Mouse (Mus musculus): ENCODE data around the gene Tdrd3. TPM values are rescaled to one million over a fixed set of nuclear protein-coding genes. Genes with fewer than 3 reads are reported as not detected.

Tdrd3 gene
- polyA plus RNA-seq, 1 experiment from 2014 or later = 21.8 TPM

DNA sequence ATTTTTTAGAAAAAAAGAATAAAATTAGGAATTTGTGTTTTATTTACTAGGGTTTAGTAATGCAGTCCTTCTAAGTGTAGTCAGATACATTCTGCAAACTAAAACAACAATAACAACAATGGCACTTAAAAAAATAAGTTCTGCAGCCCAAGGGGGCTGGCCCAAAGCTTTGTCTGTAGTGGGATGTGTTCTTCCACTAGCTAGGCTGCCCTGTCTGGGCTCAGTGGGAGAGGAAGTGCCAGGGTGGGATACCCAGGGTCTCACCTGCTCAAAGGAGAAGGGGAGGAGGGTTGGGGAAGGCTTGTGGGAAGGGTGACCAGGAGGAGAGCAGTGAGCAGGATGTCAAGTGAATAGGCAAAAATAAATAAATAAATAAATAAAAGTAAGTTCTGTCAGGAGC is 48.2 kb downstream of the Tdrd3 start:
- H3K27me3 ChIP-seq (ENCODE audit: insufficient read depth, poor library complexity, severe bottlenecking) = no peaks in the 10 kb centered on the region
- peaks cover 4% of the 10 kb centered on the region; the same call in 1 of the 2 replicates for H3K4me1 ChIP-seq
- H3K27ac ChIP-seq = no peak overlapping the region
- H3K9me3 ChIP-seq = no peaks in the 10 kb centered on the region
- DNase-seq (ENCODE audit: low spot score) = no peak
- H3K36me3 ChIP-seq = 0 out of 2 replicates have a peak, but pooled peaks cover 2% of the 10 kb centered on the region
- H3K4me3 ChIP-seq = no peak overlapping the region

GRCm38 (mm10) chr14:87467586-87467985 is 51.1 kb downstream of the Tdrd3 start:
- no peak for DNase-seq (ENCODE audit: low spot score)
- Histone ChIP-seq H3K9me3 (no peaks in the 10 kb centered on the region), H3K27ac (no peak overlapping the region), H3K4me3 (no peak overlapping the region), H3K27me3 (ENCODE audit: insufficient read depth, poor library complexity, severe bottlenecking) (no peaks in the 10 kb centered on the region), H3K4me1 (peaks cover 4% of the 10 kb centered on the region; the same call in 1 of the 2 replicates), H3K36me3 (peaks cover 5% of the 10 kb centered on the region; the same call in 1 of the 2 replicates)
- WGBS = 88% methylated on average over 12 of the region's 12 CpGs

DNA sequence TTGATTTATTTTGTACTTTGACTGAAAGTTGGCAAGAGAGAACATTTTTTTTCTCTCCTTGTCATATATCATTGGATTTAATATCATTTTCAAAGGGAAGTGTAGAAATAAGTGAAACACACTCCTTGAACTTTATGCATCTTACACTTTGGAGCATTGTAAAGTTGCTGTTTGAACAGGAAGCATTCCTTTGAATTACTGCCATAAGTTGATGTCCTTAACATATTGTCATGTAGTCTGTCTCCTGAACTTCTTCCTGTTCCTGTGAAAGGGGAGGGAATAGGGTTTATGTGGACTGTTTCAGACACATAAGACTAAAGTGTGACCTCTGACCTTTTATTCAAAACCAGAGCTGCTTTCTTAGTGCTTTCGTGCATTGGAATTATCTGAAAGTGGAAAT is 55.1 kb downstream of the Tdrd3 start:
- no peak for DNase-seq (ENCODE audit: low spot score)
- no peaks in the 10 kb centered on the region for H3K27me3 ChIP-seq (ENCODE audit: insufficient read depth, poor library complexity, severe bottlenecking)
- peaks cover 17% of the 10 kb centered on the region for H3K36me3 ChIP-seq
- no peaks in the 10 kb centered on the region for H3K9me3 ChIP-seq
- 86% methylated on average over 1 of the region's 1 CpGs for WGBS
- H3K4me3 ChIP-seq = no peak overlapping the region
- no peaks in the 10 kb centered on the region for H3K4me1 ChIP-seq
- H3K27ac ChIP-seq = no peak overlapping the region

DNA sequence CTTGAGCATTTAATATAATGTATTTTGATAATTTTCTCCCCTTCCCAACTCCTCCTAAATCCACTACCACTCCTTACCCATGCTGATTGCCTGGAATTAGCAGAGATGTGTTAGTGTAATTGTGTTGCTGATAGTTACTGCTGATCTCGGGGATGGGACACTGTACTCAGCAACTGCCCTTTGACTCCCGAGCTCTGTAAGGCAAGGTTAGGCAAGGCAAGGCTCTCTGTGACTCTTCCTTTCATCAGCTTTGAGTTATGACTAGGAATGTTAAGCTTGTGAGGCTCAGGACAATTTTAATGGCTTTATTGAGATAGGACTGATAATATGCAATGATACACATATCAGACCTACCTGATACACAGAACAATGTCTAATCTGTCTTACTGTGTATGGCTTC is 56.3 kb downstream of the Tdrd3 start:
- no peak for DNase-seq (ENCODE audit: low spot score)
- Histone ChIP-seq H3K4me3 (no peak overlapping the region), H3K4me1 (peaks cover under 1% of the 10 kb centered on the region), H3K36me3 (peaks cover 15% of the 10 kb centered on the region), H3K9me3 (no peaks in the 10 kb centered on the region), H3K27me3 (ENCODE audit: insufficient read depth, poor library complexity, severe bottlenecking) (no peaks in the 10 kb centered on the region), H3K27ac (no peak overlapping the region)
- 79% methylated on average over 2 of the region's 2 CpGs for WGBS

DNA sequence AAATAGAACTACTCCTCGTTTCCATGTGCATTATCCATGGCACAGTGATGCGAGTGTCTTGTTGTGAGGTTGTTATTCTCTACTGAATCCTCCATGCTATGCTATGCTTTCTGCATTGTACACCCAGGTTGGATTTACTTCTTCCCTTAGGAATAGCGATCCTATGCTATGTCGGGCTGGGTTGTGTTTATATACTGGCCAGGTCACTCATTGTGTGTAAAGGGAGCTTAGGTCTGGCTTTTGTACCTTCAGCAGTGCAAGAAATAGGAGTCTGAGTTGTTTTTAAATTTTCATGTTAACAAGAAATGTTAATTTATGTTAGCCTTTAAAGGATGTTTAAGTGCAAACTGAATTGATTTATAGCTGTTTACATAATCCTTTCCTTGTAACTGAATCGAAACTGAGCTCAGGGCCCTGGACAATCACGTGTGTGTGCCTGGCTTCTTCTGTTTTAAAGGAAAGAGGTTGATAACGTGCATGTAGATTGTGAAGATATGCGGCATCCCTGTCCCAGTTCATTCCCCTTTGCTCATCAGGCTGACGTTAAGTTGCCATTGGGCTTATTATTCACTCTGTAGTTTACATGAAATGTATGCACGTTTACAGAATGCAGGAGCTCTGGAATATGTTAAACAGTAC is 59.4 kb downstream of the Tdrd3 start:
- H3K9me3 ChIP-seq = no peaks in the 10 kb centered on the region
- WGBS = 78% methylated on average over 10 of the region's 10 CpGs
- no peak for DNase-seq (ENCODE audit: low spot score)
- peaks cover 15% of the 10 kb centered on the region for H3K36me3 ChIP-seq
- H3K4me1 ChIP-seq = peaks cover 5% of the 10 kb centered on the region
- H3K27me3 ChIP-seq (ENCODE audit: insufficient read depth, poor library complexity, severe bottlenecking) = no peaks in the 10 kb centered on the region
- no peak overlapping the region for H3K27ac ChIP-seq
- H3K4me3 ChIP-seq = no peak overlapping the region

DNA sequence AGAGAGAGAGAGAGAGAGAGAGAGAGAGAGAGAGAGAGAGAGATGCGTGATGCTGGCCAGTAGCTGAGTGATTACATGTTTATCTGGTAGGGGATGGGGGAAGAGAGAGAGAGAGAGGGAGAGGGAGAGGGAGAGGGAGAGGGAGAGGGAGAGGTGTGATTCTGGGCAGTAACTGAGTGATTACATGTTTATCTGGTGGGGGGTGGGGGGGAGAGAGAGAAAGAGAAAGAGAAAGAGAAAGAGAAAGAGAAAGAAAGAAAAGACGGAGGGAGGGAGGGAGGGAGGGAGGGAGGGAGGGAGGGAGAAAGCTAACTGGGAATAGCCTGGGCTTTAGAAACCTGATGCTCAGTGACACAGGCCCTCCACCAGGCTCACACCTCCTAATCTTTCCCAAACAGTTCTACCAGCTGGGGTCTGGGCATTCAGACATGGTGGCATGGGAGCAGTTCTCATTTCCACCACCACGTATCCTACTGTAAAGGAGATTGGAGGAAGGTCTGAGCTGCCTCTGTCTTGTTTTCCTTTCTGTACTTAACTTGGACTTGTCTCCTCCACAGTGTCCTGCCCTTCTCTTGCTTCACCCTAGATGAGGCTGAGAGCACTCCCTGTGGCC is 62.0 kb downstream of the Tdrd3 start:
- no peaks in the 10 kb centered on the region for H3K27me3 ChIP-seq (ENCODE audit: insufficient read depth, poor library complexity, severe bottlenecking)

GRCm38 (mm10) chr14:87485888-87486287 is 69.4 kb downstream of the Tdrd3 start:
- no peak overlapping the region for H3K4me3 ChIP-seq
- no peaks in the 10 kb centered on the region for H3K9me3 ChIP-seq
- H3K4me1 ChIP-seq = no peaks in the 10 kb centered on the region
- H3K27ac ChIP-seq = no peak overlapping the region
- WGBS = 90% methylated on average over 3 of the region's 3 CpGs
- no peak for DNase-seq (ENCODE audit: low spot score)
- no peaks in the 10 kb centered on the region for H3K27me3 ChIP-seq (ENCODE audit: insufficient read depth, poor library complexity, severe bottlenecking)
- H3K36me3 ChIP-seq = peaks cover 26% of the 10 kb centered on the region

More for the DNA sequence above, 62.0 kb downstream of the Tdrd3 start:
- WGBS = 24% methylated on average over 1 of the region's 3 CpGs
- H3K27ac ChIP-seq = no peak overlapping the region
- peaks cover 5% of the 10 kb centered on the region for H3K4me1 ChIP-seq
- no peaks in the 10 kb centered on the region for H3K9me3 ChIP-seq
- no peak overlapping the region for H3K4me3 ChIP-seq
- DNase-seq (ENCODE audit: low spot score) = no peak
- H3K36me3 ChIP-seq = peaks cover 21% of the 10 kb centered on the region

DNA sequence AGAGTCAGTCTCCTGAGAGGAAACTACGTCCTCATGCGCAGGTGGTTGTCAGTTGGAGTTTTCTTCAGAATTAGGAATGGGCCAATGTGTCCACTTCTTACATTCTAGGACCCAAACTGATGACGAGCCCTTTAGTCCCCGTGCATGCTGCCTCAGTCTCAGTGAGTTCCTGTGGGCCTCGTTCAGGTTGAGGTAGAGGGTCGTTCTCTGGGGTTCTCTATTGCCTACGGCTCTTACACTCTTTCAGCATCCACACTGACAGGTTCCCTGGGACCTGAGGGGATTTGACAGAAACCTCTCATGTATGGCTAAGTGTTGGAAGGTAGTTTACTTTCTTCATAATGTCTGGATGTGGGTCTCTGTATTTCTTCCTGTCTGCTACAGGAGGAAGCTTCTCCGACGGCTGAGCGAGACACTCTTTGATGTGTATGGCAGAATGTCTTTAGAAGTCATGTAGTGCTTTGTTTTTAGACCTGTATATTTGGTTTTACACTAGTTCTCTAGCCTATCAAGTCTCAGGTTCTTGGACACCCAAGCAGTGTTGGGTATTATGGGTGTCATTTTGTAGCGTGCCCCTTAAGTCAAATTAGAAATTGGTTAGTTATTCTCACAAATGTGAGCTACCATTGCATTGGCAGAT is 81.6 kb downstream of the Tdrd3 start:
- H3K27ac ChIP-seq = no peak overlapping the region
- H3K4me3 ChIP-seq = no peak overlapping the region
- no peaks in the 10 kb centered on the region for H3K36me3 ChIP-seq
- H3K4me1 ChIP-seq = 0 out of 2 replicates have a peak, but pooled peaks cover 2% of the 10 kb centered on the region
- WGBS = 91% methylated on average over 11 of the region's 11 CpGs
- no peaks in the 10 kb centered on the region for H3K27me3 ChIP-seq (ENCODE audit: insufficient read depth, poor library complexity, severe bottlenecking)
- no peak for DNase-seq (ENCODE audit: low spot score)
- H3K9me3 ChIP-seq = no peaks in the 10 kb centered on the region

DNA sequence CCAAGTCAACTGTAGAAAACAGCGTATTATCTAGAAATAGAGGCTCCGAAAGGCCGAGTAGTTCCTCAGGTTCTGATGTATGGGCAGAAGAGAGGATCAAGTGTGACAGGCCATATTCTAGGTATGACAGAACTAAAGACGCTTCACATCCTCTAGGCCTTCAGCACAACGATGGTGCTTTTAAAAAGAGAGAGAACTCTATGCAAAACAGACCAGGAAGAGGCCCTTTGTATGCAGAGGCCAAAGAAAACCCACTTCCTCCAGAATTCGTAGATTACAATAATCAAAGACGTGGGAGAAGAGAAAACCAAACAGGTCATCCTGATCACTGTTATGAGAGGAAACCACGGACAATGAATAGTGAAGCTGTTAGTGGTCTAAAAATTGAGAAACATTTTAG is 89.5 kb downstream of the Tdrd3 start:
- WGBS = 86% methylated on average over 8 of the region's 8 CpGs

GRCm38 (mm10) chr14:87515281-87515680 is 98.8 kb downstream of the Tdrd3 start:
- H3K36me3 ChIP-seq = peaks cover 2% of the 10 kb centered on the region; the same call in 1 of the 2 replicates
- DNase-seq (ENCODE audit: low spot score) = no peak
- H3K27me3 ChIP-seq (ENCODE audit: insufficient read depth, poor library complexity, severe bottlenecking) = no peaks in the 10 kb centered on the region
- no peak overlapping the region for H3K4me3 ChIP-seq
- H3K9me3 ChIP-seq = no peaks in the 10 kb centered on the region
- H3K4me1 ChIP-seq = no peaks in the 10 kb centered on the region
- H3K27ac ChIP-seq = no peak overlapping the region
- 90% methylated on average over 3 of the region's 3 CpGs for WGBS

More for the DNA sequence above, 89.5 kb downstream of the Tdrd3 start:
- H3K27me3 ChIP-seq (ENCODE audit: insufficient read depth, poor library complexity, severe bottlenecking) = no peaks in the 10 kb centered on the region
- no peak for DNase-seq (ENCODE audit: low spot score)
- H3K27ac ChIP-seq = no peak overlapping the region
- no peak overlapping the region for H3K4me3 ChIP-seq
- peaks cover 11% of the 10 kb centered on the region for H3K36me3 ChIP-seq
- H3K4me1 ChIP-seq = 0 out of 2 replicates have a peak, but pooled peaks cover 2% of the 10 kb centered on the region
- no peaks in the 10 kb centered on the region for H3K9me3 ChIP-seq

- no peaks in the 10 kb centered on the region for H3K9me3 ChIP-seq
- WGBS = 85% methylated on average over 4 of the region's 4 CpGs
- no peaks in the 10 kb centered on the region for H3K4me1 ChIP-seq
- H3K36me3 ChIP-seq = peaks cover 2% of the 10 kb centered on the region; the same call in 1 of the 2 replicates
- H3K27me3 ChIP-seq (ENCODE audit: insufficient read depth, poor library complexity, severe bottlenecking) = no peaks in the 10 kb centered on the region
- DNase-seq (ENCODE audit: low spot score) = no peak
- H3K4me3 ChIP-seq = no peak overlapping the region
- no peak overlapping the region for H3K27ac ChIP-seq
Observed at GRCm38 (mm10) chr14:87517381-87517780, 100.9 kb downstream of the Tdrd3 start.

- no peak overlapping the region for H3K4me3 ChIP-seq
- H3K36me3 ChIP-seq = no peaks in the 10 kb centered on the region
- H3K27ac ChIP-seq = no peak overlapping the region
- H3K9me3 ChIP-seq = no peaks in the 10 kb centered on the region
- WGBS = 91% methylated on average over 8 of the region's 8 CpGs
- DNase-seq (ENCODE audit: low spot score) = no peak
- H3K27me3 ChIP-seq (ENCODE audit: insufficient read depth, poor library complexity, severe bottlenecking) = no peaks in the 10 kb centered on the region
- H3K4me1 ChIP-seq = no peaks in the 10 kb centered on the region
Observed at GRCm38 (mm10) chr14:87531847-87532246, 115.4 kb downstream of the Tdrd3 start.

DNA sequence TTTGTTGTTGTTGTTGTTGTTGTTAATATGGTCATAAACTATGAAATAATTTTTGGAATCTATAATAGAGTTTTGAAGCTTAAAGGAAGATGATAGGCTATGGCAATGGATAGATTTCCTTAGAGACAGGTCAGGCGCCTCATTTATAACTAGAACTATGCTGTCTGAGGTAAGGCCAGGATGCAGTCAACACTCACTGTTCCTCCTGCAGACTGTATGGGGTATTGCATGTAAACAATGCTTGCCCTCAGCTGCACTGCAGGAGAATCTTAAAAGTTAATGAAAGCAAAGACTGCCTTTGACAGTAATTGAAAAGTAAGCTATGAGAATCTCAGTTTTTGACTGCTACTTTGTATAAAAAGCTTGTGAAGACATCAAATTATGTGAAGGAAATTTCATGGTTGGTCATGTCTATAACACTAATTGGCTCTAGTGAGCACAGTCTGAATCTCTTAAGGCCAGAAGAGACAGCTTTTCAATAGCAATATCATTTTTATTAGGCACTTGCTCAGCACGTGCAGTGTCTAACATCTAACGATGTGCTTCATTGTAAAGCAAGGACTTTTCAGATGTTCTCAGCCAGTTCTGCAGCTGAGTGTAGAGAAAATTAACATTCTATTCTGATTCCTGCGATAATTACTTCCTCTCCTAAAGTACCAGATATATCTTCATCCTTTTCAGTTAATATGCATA is 120.8 kb downstream of the Tdrd3 start:
- no peak for DNase-seq (ENCODE audit: low spot score)
- H3K4me3 ChIP-seq = no peak overlapping the region
- H3K27ac ChIP-seq = no peak overlapping the region
- WGBS = 92% methylated on average over 4 of the region's 4 CpGs
- H3K27me3 ChIP-seq (ENCODE audit: insufficient read depth, poor library complexity, severe bottlenecking) = no peaks in the 10 kb centered on the region
- no peaks in the 10 kb centered on the region for H3K9me3 ChIP-seq
- peaks cover 5% of the 10 kb centered on the region; the same call in 1 of the 2 replicates for H3K36me3 ChIP-seq
- no peaks in the 10 kb centered on the region for H3K4me1 ChIP-seq
